Mouse (Mus musculus): ENCODE measurements at regions not wholly inside any gene's neighbourhood (a gene's known extent, or its start where the extent isn't known, plus 50 kb on each side); places are given as distances from the start of the nearest gene placed in this dataset.

DNA sequence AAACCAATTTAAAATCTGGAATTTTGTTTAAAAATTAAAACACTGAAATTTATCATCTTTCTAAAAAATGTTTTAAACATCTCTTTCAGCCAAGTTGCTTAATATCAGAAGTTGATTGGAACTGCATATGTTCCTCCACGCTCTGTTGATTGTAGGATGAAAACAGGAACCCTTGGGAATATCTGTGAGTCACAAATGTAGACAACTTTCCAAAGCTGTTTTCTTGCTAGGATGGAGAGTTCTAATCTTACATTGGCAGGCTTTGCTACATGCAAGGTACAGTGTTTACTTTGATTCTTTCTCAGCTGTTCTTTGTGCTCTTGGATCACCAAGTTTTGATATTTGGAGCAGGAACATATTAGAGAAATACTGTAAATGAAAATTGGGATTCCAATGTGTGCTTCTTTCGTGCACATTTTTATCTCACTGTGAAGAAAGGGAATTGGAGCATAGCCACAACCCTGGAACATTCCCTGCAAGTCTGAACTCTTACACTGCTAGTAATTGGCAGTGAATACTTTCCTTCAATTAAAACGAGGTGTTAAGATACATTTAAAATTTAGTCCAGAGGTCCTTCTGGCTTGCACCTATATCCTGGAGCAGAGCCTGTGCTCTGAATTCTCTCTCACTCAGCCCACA is 131.0 kb upstream of the Wdr75 start:
- H3K4me1 ChIP-seq (ENCODE audit: insufficient read depth), result no peaks in the 10 kb centered on the region
- H3K27me3 ChIP-seq (ENCODE audit: insufficient read depth, low read length), result no peaks in the 10 kb centered on the region
- H3K36me3 ChIP-seq (ENCODE audit: insufficient read depth), result no peaks in the 10 kb centered on the region
- DNase-seq, result peak; percentile 13
- ATAC-seq (ENCODE audit: insufficient read depth), result no peak
- WGBS, result 59% methylated on average over 3 of the region's 3 CpGs
- no peaks in the 10 kb centered on the region for H3K9me3 ChIP-seq (ENCODE audit: low read depth, low read length)
- TF ChIP-seq CTCF (IDR thresholded peaks at IDR 0.05; ENCODE audit: low read depth), result no peak
- H3K4me2 ChIP-seq, result no peak overlapping the region
- no peak overlapping the region for H3K9ac ChIP-seq
- H3K4me3 ChIP-seq (ENCODE audit: low read depth, low read length), result no peak overlapping the region
- H3K27ac ChIP-seq (ENCODE audit: low read depth), result no peak overlapping the region

DNA sequence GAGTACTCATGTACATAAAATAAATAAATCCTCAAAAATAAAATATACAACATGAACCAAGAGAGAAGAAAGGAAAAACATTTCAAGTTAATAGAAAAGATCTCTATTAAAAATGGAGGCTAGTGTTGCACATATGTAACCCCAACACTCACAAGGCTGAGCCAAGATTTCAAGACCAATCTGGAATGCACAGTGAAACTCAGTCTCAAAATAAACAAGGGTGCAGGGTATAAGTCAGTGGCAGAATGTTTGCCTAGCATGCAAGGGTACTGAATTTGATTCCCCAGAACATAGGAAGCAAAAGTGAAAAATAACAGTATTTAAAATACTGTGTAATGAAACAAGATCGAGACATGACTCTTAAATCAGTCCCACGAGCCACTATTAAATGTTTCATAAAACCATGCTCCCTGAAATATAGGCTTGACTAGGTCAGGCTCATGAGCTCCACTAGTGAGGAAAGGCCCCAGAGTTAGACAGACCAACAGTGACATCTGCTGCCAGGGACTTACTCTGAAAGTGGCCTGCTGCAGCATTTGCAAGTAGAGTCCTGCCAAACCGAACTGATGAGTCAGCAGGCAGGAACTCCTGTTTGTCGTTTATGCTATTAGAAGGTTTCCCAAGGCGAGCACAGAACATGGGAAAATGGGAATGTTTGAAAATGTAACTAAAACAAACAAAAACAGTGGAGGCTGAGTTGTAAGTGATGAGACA is 122.4 kb upstream of the Wdr75 start:
- peak; percentile 68 for TF ChIP-seq CTCF (IDR thresholded peaks at IDR 0.05; ENCODE audit: low read depth)
- Histone ChIP-seq H3K27ac (ENCODE audit: low read depth) (peak overlapping the region; percentile 67; the same call in 1 of the 2 replicates), H3K4me3 (ENCODE audit: low read depth, low read length) (no peak overlapping the region), H3K4me2 (no peak overlapping the region), H3K36me3 (ENCODE audit: insufficient read depth) (no peaks in the 10 kb centered on the region), H3K9me3 (ENCODE audit: low read depth, low read length) (no peaks in the 10 kb centered on the region), H3K9ac (no peak overlapping the region; the same call in 1 of the 2 replicates), H3K27me3 (ENCODE audit: insufficient read depth, low read length) (no peaks in the 10 kb centered on the region), H3K4me1 (ENCODE audit: insufficient read depth) (no peaks in the 10 kb centered on the region)
- 23% methylated on average over 5 of the region's 5 CpGs for WGBS
- ATAC-seq (ENCODE audit: insufficient read depth), result peak; percentile 95
- DNase-seq, result peak; percentile 94

GRCm38 (mm10) chr1:45675771-45676439 is 119.1 kb upstream of the Wdr75 start:
- Histone ChIP-seq H3K9ac (no peak overlapping the region), H3K4me3 (ENCODE audit: low read depth, low read length) (no peak overlapping the region), H3K36me3 (ENCODE audit: insufficient read depth) (no peaks in the 10 kb centered on the region), H3K9me3 (ENCODE audit: low read depth, low read length) (no peaks in the 10 kb centered on the region), H3K27ac (ENCODE audit: low read depth) (peak overlapping the region; percentile 65; the same call in 1 of the 2 replicates), H3K4me1 (ENCODE audit: insufficient read depth) (no peaks in the 10 kb centered on the region), H3K27me3 (ENCODE audit: insufficient read depth, low read length) (no peaks in the 10 kb centered on the region), H3K4me2 (no peak overlapping the region)
- DNase-seq (peak; percentile 72), ATAC-seq (ENCODE audit: insufficient read depth) (peak; percentile 52)
- TF ChIP-seq CTCF (IDR thresholded peaks at IDR 0.05; ENCODE audit: low read depth), result no peak
- 53% methylated on average over 5 of the region's 5 CpGs for WGBS

DNA sequence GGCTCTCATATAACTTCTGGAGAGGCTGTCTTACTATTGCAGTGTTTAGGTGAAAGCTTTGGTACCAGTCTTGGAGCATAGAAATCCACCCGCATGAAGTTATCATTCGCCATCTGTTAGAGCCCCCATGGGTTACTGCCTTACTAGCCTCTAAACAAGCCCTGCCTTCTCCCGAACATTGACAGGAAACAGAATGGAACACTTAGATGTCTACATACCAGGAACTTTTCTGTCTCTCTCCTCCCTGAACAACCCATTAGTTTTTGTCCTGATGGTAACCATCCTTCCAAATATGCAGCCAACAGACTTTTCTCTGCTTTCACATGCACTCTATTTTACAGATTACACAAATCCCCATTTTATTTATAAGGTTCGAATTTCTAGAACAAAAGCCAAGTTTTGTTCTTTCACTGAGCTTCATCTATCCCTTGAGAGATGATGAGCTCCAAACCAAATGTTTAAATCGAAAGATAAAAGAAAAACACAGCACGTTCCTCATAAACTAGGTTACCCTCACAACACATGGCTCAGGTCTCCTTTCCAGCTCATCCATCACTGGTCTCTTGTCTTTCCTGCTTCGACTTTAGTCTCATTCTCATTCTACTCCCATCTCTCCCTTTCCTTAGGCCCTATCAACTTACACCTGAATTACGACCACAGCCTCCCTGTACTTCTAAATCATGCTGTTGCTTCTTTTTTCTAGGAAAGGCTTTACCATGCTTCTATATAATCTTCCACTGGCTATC is 114.8 kb upstream of the Wdr75 start:
- Histone ChIP-seq H3K9me3 (ENCODE audit: low read depth, low read length) (no peaks in the 10 kb centered on the region), H3K4me1 (ENCODE audit: insufficient read depth) (no peaks in the 10 kb centered on the region), H3K4me2 (no peak overlapping the region), H3K36me3 (ENCODE audit: insufficient read depth) (no peaks in the 10 kb centered on the region), H3K27ac (ENCODE audit: low read depth) (peak overlapping the region; percentile 6; the same call in 1 of the 2 replicates), H3K4me3 (ENCODE audit: low read depth, low read length) (no peak overlapping the region), H3K27me3 (ENCODE audit: insufficient read depth, low read length) (no peaks in the 10 kb centered on the region), H3K9ac (no peak overlapping the region)
- DNase-seq, result peak; percentile 55
- peak; percentile 58 for ATAC-seq (ENCODE audit: insufficient read depth)
- 42% methylated on average over 8 of the region's 8 CpGs for WGBS
- TF ChIP-seq CTCF (IDR thresholded peaks at IDR 0.05; ENCODE audit: low read depth), result no peak

- DNase-seq, result peak; percentile 44
- no peak overlapping the region for H3K9ac ChIP-seq
- no peaks in the 10 kb centered on the region for H3K4me1 ChIP-seq (ENCODE audit: insufficient read depth)
- WGBS, result 36% methylated on average over 1 of the region's 1 CpGs
- no peaks in the 10 kb centered on the region for H3K27me3 ChIP-seq (ENCODE audit: insufficient read depth, low read length)
- TF ChIP-seq CTCF (IDR thresholded peaks at IDR 0.05; ENCODE audit: low read depth), result no peak
- H3K36me3 ChIP-seq (ENCODE audit: insufficient read depth), result no peaks in the 10 kb centered on the region
- no peak for ATAC-seq (ENCODE audit: insufficient read depth)
- 0 out of 2 replicates have a peak, but pooled peaks cover 2% of the 10 kb centered on the region for H3K9me3 ChIP-seq (ENCODE audit: low read depth, low read length)
- no peak overlapping the region for H3K4me3 ChIP-seq (ENCODE audit: low read depth, low read length)
- H3K4me2 ChIP-seq, result no peak overlapping the region
- no peak overlapping the region for H3K27ac ChIP-seq (ENCODE audit: low read depth)
These were observed 94.1 kb upstream of the Wdr75 start for GRCm38 (mm10) chr1:45700893-45701292.

- WGBS, result 69% methylated on average over 1 of the region's 1 CpGs
- peak; percentile 63 for DNase-seq
- no peak overlapping the region for H3K27ac ChIP-seq (ENCODE audit: low read depth)
These were observed 93.5 kb upstream of the Wdr75 start for GRCm38 (mm10) chr1:45701516-45701915.

More at GRCm38 (mm10) chr1:45701516-45701915, 93.5 kb upstream of the Wdr75 start:
- TF ChIP-seq CTCF (IDR thresholded peaks at IDR 0.05; ENCODE audit: low read depth), result no peak
- no peaks in the 10 kb centered on the region for H3K4me1 ChIP-seq (ENCODE audit: insufficient read depth)
- no peak overlapping the region for H3K4me3 ChIP-seq (ENCODE audit: low read depth, low read length)
- no peaks in the 10 kb centered on the region for H3K27me3 ChIP-seq (ENCODE audit: insufficient read depth, low read length)
- no peaks in the 10 kb centered on the region for H3K36me3 ChIP-seq (ENCODE audit: insufficient read depth)
- peaks cover 2% of the 10 kb centered on the region; the same call in 1 of the 2 replicates for H3K9me3 ChIP-seq (ENCODE audit: low read depth, low read length)
- ATAC-seq (ENCODE audit: insufficient read depth), result 0 out of 2 replicates have a peak, but pooled peaks have one; percentile 31
- no peak overlapping the region for H3K9ac ChIP-seq
- no peak overlapping the region for H3K4me2 ChIP-seq
